In the genomic region with DNA sequence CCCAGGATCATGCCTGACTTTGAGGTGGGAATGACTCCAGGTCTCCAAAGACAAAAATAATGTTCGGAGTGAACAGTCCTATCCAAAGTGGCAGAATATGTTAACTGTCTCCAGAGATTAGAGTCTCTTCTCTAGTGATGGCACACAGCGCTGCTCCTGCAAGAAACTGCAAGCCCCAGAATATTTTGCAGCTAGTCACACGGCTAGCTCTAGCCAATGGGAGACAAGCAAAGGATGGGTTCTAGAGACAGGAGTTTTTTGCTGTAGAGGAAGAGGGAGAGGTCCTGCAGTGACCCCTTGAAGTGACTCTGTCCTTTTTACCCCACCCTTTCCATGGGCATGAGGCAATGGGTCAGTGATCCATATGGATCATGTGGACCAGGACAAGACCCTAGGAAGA, we compare ENCODE assay signal across 2 mouse cellular contexts.
A peak's percentile ranks its signal among the peaks of the same experiment; 100 is the strongest.
TF ChIP-seq lines count a peak whose summit lies in the region.

No protein-coding gene starts in this region.

TF ChIP-seq in C2C12, 6 proteins besides CTCF, POLR2A, EP300 and RAD21:
- TF ChIP-seq MAX (IDR thresholded peaks at IDR 0.05): no peak
- peak; percentile 68 for TF ChIP-seq USF1 (IDR thresholded peaks at IDR 0.05; ENCODE audit: low read depth)

TF ChIP-seq in MEL, 35 proteins besides CTCF, POLR2A, EP300 and RAD21:
- TF ChIP-seq BHLHE40 (IDR thresholded peaks at IDR 0.05; ENCODE audit: borderline replicate concordance, low read depth, low read length) (no peak), NELFE (IDR thresholded peaks at IDR 0.05; ENCODE audit: low read depth, low read length) (no peak), HCFC1 (IDR thresholded peaks at IDR 0.05; ENCODE audit: low read depth, low read length) (peak; percentile 87), USF1 (IDR thresholded peaks at IDR 0.05; ENCODE audit: low read depth, low read length) (peak; percentile 90), USF2 (IDR thresholded peaks at IDR 0.05; ENCODE audit: borderline replicate concordance in 1 of 2, insufficient read depth in 1 of 2, low read depth in 1 of 2, low read length in 2 of 2) (peak in 1 of 2 experiments; percentile 56; a peak in 1 of 4 replicates)
